Mouse (Mus musculus): ENCODE measurements around the gene 2010003K11Rik.
"Not testable (repeated sequence)": the region's sequence is repeated elsewhere in the genome, so short reads cannot be mapped to it uniquely, and the experiment has no call there.

The 2010003K11Rik gene

GRCm38 (mm10) chr19:4455071-4455800 lies 43.1 kb downstream of the 2010003K11Rik start:
- DNase-seq: no peak

GRCm38 (mm10) chr19:4454040-4454439 lies 44.3 kb downstream of the 2010003K11Rik start:
- not testable (repeated sequence) for DNase-seq

- DNase-seq: no peak
Observed at GRCm38 (mm10) chr19:4452525-4452924, 45.9 kb downstream of the 2010003K11Rik start.

GRCm38 (mm10) chr19:4451965-4452364 lies 46.4 kb downstream of the 2010003K11Rik start:
- no peak for DNase-seq

GRCm38 (mm10) chr19:4451098-4451497 lies 47.3 kb downstream of the 2010003K11Rik start:
- no peak for DNase-seq

- DNase-seq: no peak
Observed at GRCm38 (mm10) chr19:4450666-4451065, 47.7 kb downstream of the 2010003K11Rik start.

- no peak for DNase-seq
Observed at GRCm38 (mm10) chr19:4449230-4449629, 49.2 kb downstream of the 2010003K11Rik start.

GRCm38 (mm10) chr19:4447445-4447844 lies 50.9 kb downstream of the 2010003K11Rik start:
- DNase-seq: no peak
